Mouse (Mus musculus) kidney, adult 2 months (tissue): ENCODE data around the gene Gm43951.

Source experiments
- CTCF ChIP-seq: fragments of 200-500 bp; conservative IDR thresholded peaks from 2 replicates; pipeline ENCODE4 v1.5.1; 2011; ENCODE audit warnings: low read depth, mild to moderate bottlenecking, control low read depth, low read length, moderate library complexity, mixed read lengths; ENCODE audit not compliant: insufficient read depth, insufficient read length
- POLR2A ChIP-seq: fragments of 200-500 bp; IDR thresholded peaks from one replicate; pipeline ENCODE4 v1.6.1; 2011; ENCODE audit warnings: low read depth, low read length, control low read depth

DNA sequence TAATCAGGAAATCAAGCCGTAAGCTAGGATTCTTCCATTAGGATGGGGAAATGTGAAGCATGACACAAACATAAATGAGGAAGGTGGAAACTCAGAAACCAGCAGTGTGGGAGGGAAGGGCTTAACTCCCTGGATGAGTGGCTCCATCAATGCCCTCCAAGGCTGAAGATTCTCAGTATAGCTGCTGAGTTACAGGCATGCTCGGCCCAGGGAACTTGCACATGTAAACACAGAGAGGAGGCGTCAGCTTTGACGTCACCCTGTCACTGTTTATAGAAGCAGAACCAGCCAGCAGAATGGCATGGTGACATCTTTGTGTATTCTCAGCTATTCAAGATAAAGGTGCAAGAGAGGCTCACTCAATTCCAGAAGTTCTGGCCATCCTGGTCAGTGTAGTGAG lies 22.4 kb downstream of the Gm43951 start:
- TF ChIP-seq CTCF (no peak), POLR2A (no peak)
